Mouse (Mus musculus): ENCODE measurements around the gene Lrguk. TPM values are rescaled to one million over a fixed set of nuclear protein-coding genes. Genes with fewer than 3 reads are reported as not detected.

The Lrguk gene
- polyA plus RNA-seq, 1 experiment from 2014 or later: 2.0 TPM

Other genes with a start within 250 kb of the Lrguk start
- gene Slc35b4, start 147.7 kb downstream of the Lrguk start, polyA plus RNA-seq (2014; fragmentation: Nextera tagmentation; extraction: Ambion mirVana): 28.4 and 64.8 TPM in 2 replicates

Measured in kidney, embryonic 14.5 days (tissue).